Mouse (Mus musculus): ENCODE data around the gene Ogt. TPM values are rescaled to one million over a fixed set of nuclear protein-coding genes. Genes with fewer than 3 reads are reported as not detected.
A peak's percentile ranks its signal among the peaks of the same experiment; 100 is the strongest.

The Ogt gene
- 48.3 and 49.4 TPM in 2 replicates for polyA plus RNA-seq (2015; fragmentation: Nextera tagmentation; extraction: Ambion mirVana)

- H3K27me3 ChIP-seq, result no peaks in the 10 kb centered on the region
- H3K36me3 ChIP-seq (replicated peaks), result peaks cover 12% of the 10 kb centered on the region
- peak within 1 kb of the TSS; percentile 64 for H3K4me2 ChIP-seq
- peaks cover 6% of the 10 kb centered on the region; the same call in 1 of the 2 replicates for H3K4me1 ChIP-seq (replicated peaks)
- peak within 1 kb of the TSS; percentile 77 for H3K4me3 ChIP-seq (replicated peaks)
- 12% methylated on average over 24 of the region's 24 CpGs for WGBS (ENCODE audit: insufficient replicate concordance)
- peak within 1 kb of the TSS; percentile 79 for H3K9ac ChIP-seq
- H3K9me3 ChIP-seq (replicated peaks), result no peaks in the 10 kb centered on the region
- peak; percentile 90 for ATAC-seq (ENCODE audit: insufficient read depth)
- peak within 1 kb of the TSS; percentile 86 for H3K27ac ChIP-seq (replicated peaks)
Observed at GRCm38 (mm10) chrX:101639741-101640166, at the start of gene Ogt. Ogt (plus strand) TSS chrX:101640060.

GRCm38 (mm10) chrX:101616183-101616582, 23.7 kb upstream of the Ogt start:
- H3K36me3 ChIP-seq (replicated peaks), result no peaks in the 10 kb centered on the region

GRCm38 (mm10) chrX:101617889-101618288, 22.0 kb upstream of the Ogt start:
- Histone ChIP-seq H3K27ac (replicated peaks) (no peak overlapping the region), H3K4me1 (replicated peaks) (no peaks in the 10 kb centered on the region), H3K27me3 (no peaks in the 10 kb centered on the region), H3K4me3 (replicated peaks) (no peak overlapping the region), H3K9me3 (replicated peaks) (no peaks in the 10 kb centered on the region), H3K9ac (no peak overlapping the region), H3K36me3 (replicated peaks) (no peaks in the 10 kb centered on the region), H3K4me2 (no peak overlapping the region)
- WGBS (ENCODE audit: insufficient replicate concordance), result 53% methylated on average over 10 of the region's 10 CpGs
- ATAC-seq (ENCODE audit: insufficient read depth), result no peak

More at GRCm38 (mm10) chrX:101616183-101616582, 23.7 kb upstream of the Ogt start:
- Histone ChIP-seq H3K4me1 (replicated peaks) (no peaks in the 10 kb centered on the region), H3K9ac (no peak overlapping the region), H3K27ac (replicated peaks) (no peak overlapping the region), H3K4me3 (replicated peaks) (no peak overlapping the region), H3K27me3 (no peaks in the 10 kb centered on the region), H3K4me2 (no peak overlapping the region), H3K9me3 (replicated peaks) (no peaks in the 10 kb centered on the region)
- ATAC-seq (ENCODE audit: insufficient read depth), result no peak
- WGBS (ENCODE audit: insufficient replicate concordance), result 72% methylated on average over 3 of the region's 3 CpGs

- H3K36me3 ChIP-seq (replicated peaks), result no peaks in the 10 kb centered on the region
- no peak overlapping the region for H3K9ac ChIP-seq
- H3K27me3 ChIP-seq, result no peaks in the 10 kb centered on the region
- no peak overlapping the region for H3K27ac ChIP-seq (replicated peaks)
- H3K9me3 ChIP-seq (replicated peaks), result no peaks in the 10 kb centered on the region
- H3K4me1 ChIP-seq (replicated peaks), result no peaks in the 10 kb centered on the region
- H3K4me2 ChIP-seq, result no peak overlapping the region
- WGBS (ENCODE audit: insufficient replicate concordance), result 38% methylated on average over 6 of the region's 6 CpGs
- no peak for ATAC-seq (ENCODE audit: insufficient read depth)
- no peak overlapping the region for H3K4me3 ChIP-seq (replicated peaks)
Observed at GRCm38 (mm10) chrX:101620317-101620716, 19.5 kb upstream of the Ogt start.

GRCm38 (mm10) chrX:101622539-101622938, 17.3 kb upstream of the Ogt start:
- Histone ChIP-seq H3K9ac (no peak overlapping the region), H3K4me2 (no peak overlapping the region), H3K27me3 (no peaks in the 10 kb centered on the region), H3K36me3 (replicated peaks) (no peaks in the 10 kb centered on the region), H3K9me3 (replicated peaks) (no peaks in the 10 kb centered on the region), H3K4me1 (replicated peaks) (no peaks in the 10 kb centered on the region), H3K27ac (replicated peaks) (no peak overlapping the region), H3K4me3 (replicated peaks) (no peak overlapping the region)
- ATAC-seq (ENCODE audit: insufficient read depth), result no peak
- WGBS (ENCODE audit: insufficient replicate concordance), result 34% methylated on average over 3 of the region's 3 CpGs

- no peak for ATAC-seq (ENCODE audit: insufficient read depth)
- H3K27ac ChIP-seq (replicated peaks), result no peak overlapping the region
- WGBS (ENCODE audit: insufficient replicate concordance), result 48% methylated on average over 9 of the region's 9 CpGs
Observed at GRCm38 (mm10) chrX:101636821-101637525, 2.9 kb upstream of the Ogt start.

GRCm38 (mm10) chrX:101638856-101639255, 1.0 kb upstream of the Ogt start:
- WGBS (ENCODE audit: insufficient replicate concordance), result 27% methylated on average over 3 of the region's 3 CpGs
- Histone ChIP-seq H3K9ac (no peak overlapping the region), H3K4me3 (replicated peaks) (peak overlapping the region; percentile 77)

More at GRCm38 (mm10) chrX:101636821-101637525, 2.9 kb upstream of the Ogt start:
- Histone ChIP-seq H3K27me3 (no peaks in the 10 kb centered on the region), H3K36me3 (replicated peaks) (no peaks in the 10 kb centered on the region), H3K4me1 (replicated peaks) (no peaks in the 10 kb centered on the region), H3K9ac (no peak overlapping the region), H3K4me3 (replicated peaks) (no peak overlapping the region), H3K9me3 (replicated peaks) (no peaks in the 10 kb centered on the region), H3K4me2 (no peak overlapping the region)

GRCm38 (mm10) chrX:101639306-101639705, 554 bp upstream of the Ogt start:
- Histone ChIP-seq H3K4me2 (peak overlapping the region; percentile 52), H3K4me1 (replicated peaks) (peaks cover 4% of the 10 kb centered on the region; the same call in 1 of the 2 replicates), H3K27ac (replicated peaks) (peak overlapping the region; percentile 86), H3K4me3 (replicated peaks) (peak overlapping the region; percentile 77), H3K36me3 (replicated peaks) (peaks cover 11% of the 10 kb centered on the region), H3K9ac (peak overlapping the region; percentile 56), H3K27me3 (no peaks in the 10 kb centered on the region), H3K9me3 (replicated peaks) (no peaks in the 10 kb centered on the region)
- WGBS (ENCODE audit: insufficient replicate concordance), result 14% methylated on average over 13 of the region's 13 CpGs
- no peak for ATAC-seq (ENCODE audit: insufficient read depth)

More at GRCm38 (mm10) chrX:101638856-101639255, 1.0 kb upstream of the Ogt start:
- Histone ChIP-seq H3K9me3 (replicated peaks) (no peaks in the 10 kb centered on the region), H3K4me2 (peak overlapping the region; percentile 52), H3K27ac (replicated peaks) (0 out of 2 replicates have a peak overlapping the region, but pooled peaks have one; percentile 86), H3K27me3 (no peaks in the 10 kb centered on the region), H3K4me1 (replicated peaks) (peaks cover 4% of the 10 kb centered on the region; the same call in 1 of the 2 replicates), H3K36me3 (replicated peaks) (peaks cover 7% of the 10 kb centered on the region)
- no peak for ATAC-seq (ENCODE audit: insufficient read depth)

GRCm38 (mm10) chrX:101640194-101641160, 617 bp downstream of the Ogt start:
- Histone ChIP-seq H3K4me1 (replicated peaks) (peaks cover 10% of the 10 kb centered on the region), H3K4me3 (replicated peaks) (peak overlapping the region; percentile 77), H3K36me3 (replicated peaks) (peaks cover 16% of the 10 kb centered on the region), H3K4me2 (peak overlapping the region; percentile 64), H3K9ac (peak overlapping the region; percentile 79), H3K27ac (replicated peaks) (peak overlapping the region; percentile 86), H3K9me3 (replicated peaks) (no peaks in the 10 kb centered on the region), H3K27me3 (no peaks in the 10 kb centered on the region)
- 9% methylated on average over 45 of the region's 45 CpGs for WGBS (ENCODE audit: insufficient replicate concordance)
- ATAC-seq (ENCODE audit: insufficient read depth), result peak; percentile 80

- WGBS (ENCODE audit: insufficient replicate concordance), result 10% methylated on average over 6 of the region's 6 CpGs
- no peak for ATAC-seq (ENCODE audit: insufficient read depth)
- peak overlapping the region; percentile 79 for H3K9ac ChIP-seq
Observed at GRCm38 (mm10) chrX:101641161-101641530, 1.3 kb downstream of the Ogt start.

GRCm38 (mm10) chrX:101642091-101642490, 2.2 kb downstream of the Ogt start:
- WGBS (ENCODE audit: insufficient replicate concordance), result 9% methylated on average over 5 of the region's 5 CpGs
- Histone ChIP-seq H3K27ac (replicated peaks) (no peak overlapping the region), H3K27me3 (no peaks in the 10 kb centered on the region), H3K9me3 (replicated peaks) (no peaks in the 10 kb centered on the region), H3K4me1 (replicated peaks) (peaks cover 20% of the 10 kb centered on the region), H3K4me3 (replicated peaks) (peak overlapping the region; percentile 77), H3K9ac (peak overlapping the region; percentile 15; the same call in 1 of the 2 replicates), H3K36me3 (replicated peaks) (peaks cover 26% of the 10 kb centered on the region), H3K4me2 (peak overlapping the region; percentile 64)
- no peak for ATAC-seq (ENCODE audit: insufficient read depth)

More at GRCm38 (mm10) chrX:101641161-101641530, 1.3 kb downstream of the Ogt start:
- H3K4me2 ChIP-seq, result peak overlapping the region; percentile 64
- no peaks in the 10 kb centered on the region for H3K9me3 ChIP-seq (replicated peaks)
- peaks cover 19% of the 10 kb centered on the region for H3K36me3 ChIP-seq (replicated peaks)
- peak overlapping the region; percentile 86; the same call in 1 of the 2 replicates for H3K27ac ChIP-seq (replicated peaks)
- H3K27me3 ChIP-seq, result no peaks in the 10 kb centered on the region
- H3K4me3 ChIP-seq (replicated peaks), result peak overlapping the region; percentile 77
- H3K4me1 ChIP-seq (replicated peaks), result peaks cover 12% of the 10 kb centered on the region
